Comparison of ENCODE assay signal across 13 mouse cellular contexts in genomic region chr9:114979969-114980368, GRCm38 (mm10). TPM values are rescaled to one million over a fixed set of nuclear protein-coding genes. Genes with fewer than 3 reads are reported as not detected.
A peak's percentile ranks its signal among the peaks of the same experiment; 100 is the strongest.
DNase-seq lines count a peak whose midpoint lies in the region; ATAC-seq and TF ChIP-seq lines count a peak whose summit lies in the region.
"Had no signal": no experiment of that assay in that cellular context is flagged by ENCODE, and none has a peak within 500 bp of the region (broad histone marks: within the 10 kb centered on the region; RNA-seq: fewer than 3 reads in every experiment).

No protein-coding gene starts in this region.

- DNase-seq in heart, embryonic 10.5 days (ENCODE audit: low spot score) = no peak
- DNase-seq in heart, postnatal 36 days = no peak
- DNase-seq in left cerebral cortex, postnatal 14 days (ENCODE audit: low spot score in 2 of 2) = peak; percentile 45 to 59
- no peak for DNase-seq in left cerebral cortex, adult 8-10 months (ENCODE audit: low spot score in 2 of 2)
- no peak for DNase-seq in layer of hippocampus, adult 2 months (ENCODE audit: low spot score in 2 of 2)
- DNase-seq in spleen, postnatal 36 days (ENCODE audit: low spot score in 2 of 2) = no peak
- DNase-seq: gastrocnemius, adult 2 months; heart, postnatal 4 days; lung, adult 2 months had no signal

- no peaks in the 10 kb centered on the region for H3K9me3 ChIP-seq in heart, embryonic 10.5 days
- H3K9me3 ChIP-seq in hindbrain, embryonic 12.5 days (replicated peaks) = no peaks in the 10 kb centered on the region
- no peaks in the 10 kb centered on the region for H3K9me3 ChIP-seq in midbrain, embryonic 15.5 days
- H3K9me3 ChIP-seq: embryonic facial prominence, embryonic 12.5 days; midbrain, embryonic 12.5 days had no signal

- no peak for ATAC-seq in hindbrain, embryonic 12.5 days (ENCODE audit: low FRiP score)
- ATAC-seq in midbrain, embryonic 15.5 days (replicated peaks) = no peak

- H3K4me3 ChIP-seq in heart, embryonic 10.5 days = 0 out of 2 replicates have a peak overlapping the region, but pooled peaks have one; percentile 16
- H3K4me3 ChIP-seq in hindbrain, embryonic 12.5 days = no peak overlapping the region
- no peak overlapping the region for H3K4me3 ChIP-seq in midbrain, embryonic 15.5 days
- H3K4me3 ChIP-seq in layer of hippocampus, adult 2 months = no peak overlapping the region; the same call in 1 of the 2 replicates

- no peak overlapping the region for H3K27ac ChIP-seq in heart, embryonic 10.5 days
- H3K27ac ChIP-seq in hindbrain, embryonic 12.5 days = no peak overlapping the region
- H3K27ac ChIP-seq in midbrain, embryonic 15.5 days = no peak overlapping the region
- no peak overlapping the region for H3K27ac ChIP-seq in layer of hippocampus, adult 2 months
- H3K27ac ChIP-seq: embryonic facial prominence, embryonic 12.5 days; midbrain, embryonic 12.5 days had no signal

- WGBS in heart, embryonic 10.5 days = 27% methylated on average over 6 of the region's 6 CpGs
- 78% methylated on average over 6 of the region's 6 CpGs for whole genome bisulfite sequencing in hindbrain, embryonic 12.5 days
- WGBS in midbrain, embryonic 15.5 days = 71% methylated on average over 6 of the region's 6 CpGs

- H3K4me2 ChIP-seq in hindbrain, embryonic 12.5 days (replicated peaks) = peak overlapping the region; percentile 91; the same call in 1 of the 2 replicates
- peak overlapping the region; percentile 79; the same call in 1 of the 2 replicates for H3K4me2 ChIP-seq in midbrain, embryonic 15.5 days

- peaks cover 28% of the 10 kb centered on the region for H3K4me1 ChIP-seq in heart, embryonic 10.5 days
- peaks cover 15% of the 10 kb centered on the region for H3K4me1 ChIP-seq in hindbrain, embryonic 12.5 days
- peaks cover 15% of the 10 kb centered on the region for H3K4me1 ChIP-seq in midbrain, embryonic 15.5 days

- H3K27me3 ChIP-seq in heart, embryonic 10.5 days (ENCODE audit: insufficient read depth, poor library complexity, severe bottlenecking) = peaks cover 28% of the 10 kb centered on the region
- peaks cover 31% of the 10 kb centered on the region for H3K27me3 ChIP-seq in hindbrain, embryonic 12.5 days
- H3K27me3 ChIP-seq in midbrain, embryonic 15.5 days (replicated peaks) = 0 out of 2 replicates have a peak, but pooled peaks cover 3% of the 10 kb centered on the region

- no peaks in the 10 kb centered on the region for H3K36me3 ChIP-seq in heart, embryonic 10.5 days
- no peaks in the 10 kb centered on the region for H3K36me3 ChIP-seq in hindbrain, embryonic 12.5 days
- H3K36me3 ChIP-seq in midbrain, embryonic 15.5 days (replicated peaks) = no peaks in the 10 kb centered on the region
- H3K36me3 ChIP-seq: embryonic facial prominence, embryonic 12.5 days; midbrain, embryonic 12.5 days had no signal

- TF ChIP-seq CTCF in layer of hippocampus, adult 2 months (conservative IDR thresholded peaks at IDR 0.05) = no peak

- H3K9ac ChIP-seq in hindbrain, embryonic 12.5 days = no peak overlapping the region
- H3K9ac ChIP-seq in midbrain, embryonic 15.5 days = no peak overlapping the region
- H3K9ac ChIP-seq: embryonic facial prominence, embryonic 12.5 days had no signal

- intact Hi-C loops in heart, postnatal 36 days (cut with DNase I) = loop anchor here (1.0 kb wide), 1 partner anchor 46 kb away; no protein-coding TSS in a partner anchor
- intact Hi-C loops in left cerebral cortex, postnatal 14 days (cut with DNase I) = no loop called here

RNA-seq across cellular contexts. Expression of gene Osbpl10, which starts 1.6 kb away (rescaled TPM):
- polyA plus RNA-seq in heart, embryonic 10.5 days (2016; fragmentation: Nextera tagmentation; extraction: Ambion mirVana) = 1.2 and 1.7 TPM in 2 replicates
- 1 to 10 TPM; 2.2 to 2.7 TPM for total RNA-seq in heart, postnatal 36 days (2021)
- 10 to 100 TPM; 56.5 to 57.6 TPM for total RNA-seq in left cerebral cortex, postnatal 14 days (2021)
- 10 to 100 TPM; 39.9 to 46.4 (median 45.2) TPM for total RNA-seq in left cerebral cortex, adult 8-10 months (2022)
- 2.9 and 3.3 TPM in 2 replicates for polyA plus RNA-seq in hindbrain, embryonic 12.5 days (2016; fragmentation: Nextera tagmentation; extraction: Ambion mirVana)
- polyA plus RNA-seq in midbrain, embryonic 15.5 days (2015; fragmentation: Nextera tagmentation; extraction: Ambion mirVana) = 2.8 and 4.3 TPM in 2 replicates
- 10 to 100 TPM; 19.0 to 19.5 TPM for total RNA-seq in layer of hippocampus, adult 2 months (2021)

RNA-seq across cellular contexts. Expression of gene Rps27rt, which starts 2.6 kb away (rescaled TPM):
- 177 and 217 TPM in 2 replicates for polyA plus RNA-seq in heart, embryonic 10.5 days (2016; fragmentation: Nextera tagmentation; extraction: Ambion mirVana)
- 10 to 100 TPM; 19.7 to 23.9 TPM for total RNA-seq in heart, postnatal 36 days (2021)
- total RNA-seq in left cerebral cortex, postnatal 14 days (2021) = 10 to 100 TPM; 16.5 to 29.7 TPM
- 10 to 100 TPM in 3 of 4 experiments, 1 to 10 TPM in 1; 9.8 to 44.3 (median 37.3) TPM for total RNA-seq in left cerebral cortex, adult 8-10 months (2022)
- 350 and 413 TPM in 2 replicates for polyA plus RNA-seq in hindbrain, embryonic 12.5 days (2016; fragmentation: Nextera tagmentation; extraction: Ambion mirVana)
- 154 and 180 TPM in 2 replicates for polyA plus RNA-seq in midbrain, embryonic 15.5 days (2015; fragmentation: Nextera tagmentation; extraction: Ambion mirVana)
- 10 to 100 TPM; 25.5 to 28.0 TPM for total RNA-seq in layer of hippocampus, adult 2 months (2021)

RNA-seq across cellular contexts. Expression of gene Gpd1l, which starts 46.2 kb away (rescaled TPM):
- polyA plus RNA-seq in heart, embryonic 10.5 days (2016; fragmentation: Nextera tagmentation; extraction: Ambion mirVana) = 18.7 and 23.1 TPM in 2 replicates
- total RNA-seq in heart, postnatal 36 days (2021) = 10 to 100 TPM; 42.2 to 44.4 TPM
- total RNA-seq in left cerebral cortex, postnatal 14 days (2021) = 10 to 100 TPM; 96.1 to 96.2 TPM
- 10 to 100 TPM; 77.7 to 91.2 (median 80.0) TPM for total RNA-seq in left cerebral cortex, adult 8-10 months (2022)
- 16.3 and 17.2 TPM in 2 replicates for polyA plus RNA-seq in hindbrain, embryonic 12.5 days (2016; fragmentation: Nextera tagmentation; extraction: Ambion mirVana)
- polyA plus RNA-seq in midbrain, embryonic 15.5 days (2015; fragmentation: Nextera tagmentation; extraction: Ambion mirVana) = 30.8 and 30.9 TPM in 2 replicates
- 10 to 100 TPM; 75.2 to 78.3 TPM for total RNA-seq in layer of hippocampus, adult 2 months (2021)

Comparison
In these comparisons a context has a peak if more than half of its experiments do, and no peak if none do; other contexts are left out.
1. DNase-seq: peak in left cerebral cortex, postnatal 14 days (2 of 2); none in heart, embryonic 10.5 days (single experiment), heart, postnatal 36 days (0 of 2), left cerebral cortex, adult 8-10 months (0 of 2), layer of hippocampus, adult 2 months (0 of 2) and spleen, postnatal 36 days (0 of 2).
2. RNA of gene Osbpl10, which starts 1.6 kb away (total RNA-seq): 56.5 to 57.6 TPM in left cerebral cortex, postnatal 14 days, 39.9 to 46.4 TPM in left cerebral cortex, adult 8-10 months and 19.0 to 19.5 TPM in layer of hippocampus, adult 2 months; 2.2 to 2.7 TPM in heart, postnatal 36 days; every median in the first group is over 4 times any median in the second.